Mouse (Mus musculus) bone marrow macrophage, adult 2 months (primary cell): Measurements from ENCODE around the gene Celsr1.

Experiments
- CTCF ChIP-seq: IDR thresholded peaks from 2 replicates; pipeline ENCODE4 v1.5.1; 2012; ENCODE audit warnings: low read depth, mild to moderate bottlenecking, low read length, moderate library complexity
- POLR2A ChIP-seq: IDR thresholded peaks from 2 replicates; pipeline ENCODE4 v1.6.1; 2012; ENCODE audit warnings: mild to moderate bottlenecking, low read depth, low read length, borderline replicate concordance

DNA sequence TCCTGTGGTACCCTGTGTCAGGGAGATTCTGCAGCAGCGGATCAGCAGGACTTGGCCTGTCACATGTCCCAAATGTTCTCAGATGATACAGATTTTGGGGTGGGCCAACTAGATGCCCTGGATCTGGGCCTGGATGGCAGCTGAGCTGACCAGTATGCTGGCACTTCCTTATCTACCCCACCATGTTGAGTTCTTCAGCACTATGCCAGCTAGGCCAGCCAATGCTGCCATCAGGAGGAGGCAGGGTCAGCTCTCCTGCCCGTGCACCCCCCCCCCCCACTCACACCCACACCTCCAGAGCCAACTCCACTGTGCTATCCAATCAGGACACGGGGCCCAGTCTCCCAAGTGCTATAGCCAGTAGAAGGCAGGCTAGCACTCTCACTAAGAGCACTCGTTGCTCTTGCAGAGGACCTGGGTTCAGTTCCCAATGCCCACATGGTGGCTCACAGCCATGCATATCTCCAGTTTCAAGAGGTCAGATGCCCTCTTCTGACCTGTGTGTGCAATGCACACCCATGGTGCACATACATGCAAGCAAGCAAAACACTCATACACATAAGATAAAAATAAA lies 16.7 kb upstream of the Celsr1 start:
- TF ChIP-seq CTCF (no peak), POLR2A (no peak)
